Mouse (Mus musculus) myocyte (in vitro differentiated cells): Measurements from ENCODE around the gene Mink1. TPM values are rescaled to one million over a fixed set of nuclear protein-coding genes. Genes with fewer than 3 reads are reported as not detected.

Source experiments
- H3K27me3 ChIP-seq: one replicate; pipeline ENCODE4 v1.6.1; 2011; ENCODE audit not compliant: control insufficient read depth, insufficient read depth, insufficient read length
- H3K36me3 ChIP-seq: one replicate; pipeline ENCODE4 v1.6.1; 2011; ENCODE audit not compliant: control insufficient read depth, insufficient read depth
- H3K4me2 ChIP-seq: one replicate; pipeline ENCODE4 v1.6.1; 2011; ENCODE audit warnings: low read depth, control low read depth
- H3K4me3 ChIP-seq: one replicate; pipeline ENCODE4 v1.5.1; 2011; ENCODE audit warnings: mild to moderate bottlenecking, control low read depth, moderate library complexity
- H3K79me2 ChIP-seq: one replicate; pipeline ENCODE4 v1.6.1; 2011; ENCODE audit not compliant: control insufficient read depth, insufficient read depth
- H3ac ChIP-seq: one replicate; pipeline ENCODE4 v1.6.1; 2011; ENCODE audit not compliant: control insufficient read depth, insufficient read length
- CEBPB ChIP-seq: IDR thresholded peaks from 2 replicates; pipeline ENCODE4 v1.6.1; 2011; ENCODE audit warnings: mild to moderate bottlenecking, moderate library complexity; ENCODE audit not compliant: poor library complexity, insufficient read depth, severe bottlenecking
- E2F4 ChIP-seq: IDR thresholded peaks from one replicate; pipeline ENCODE4 v1.6.1; 2011; ENCODE audit warnings: mild to moderate bottlenecking, control low read depth, moderate library complexity; ENCODE audit not compliant: insufficient read depth
- MAX ChIP-seq: IDR thresholded peaks from one replicate; pipeline ENCODE4 v1.6.1; 2011; ENCODE audit warnings: low read depth, mild to moderate bottlenecking, control low read depth
- MYOD1 ChIP-seq, 3 experiments: IDR thresholded peaks; one replicate each; pipeline ENCODE4 v1.6.1; 2011; ENCODE audit warnings: control low read depth in 2 of 3, low read depth in 2 of 3, mild to moderate bottlenecking in 2 of 3, moderate library complexity in 1 of 3; ENCODE audit not compliant: insufficient read length in 2 of 3, control insufficient read depth in 1 of 3
- MYOG ChIP-seq, 3 experiments: IDR thresholded peaks; one replicate each; pipeline ENCODE4 v1.6.1; 2011; ENCODE audit warnings: control low read depth in 2 of 3, low read depth in 2 of 3, mild to moderate bottlenecking in 2 of 3; ENCODE audit not compliant: insufficient read length in 2 of 3, control insufficient read depth in 1 of 3, insufficient read depth in 1 of 3
- POLR2A ChIP-seq: IDR thresholded peaks from one replicate; pipeline ENCODE4 v1.6.1; 2011; ENCODE audit warnings: low read depth, mild to moderate bottlenecking, control low read depth, moderate library complexity; ENCODE audit not compliant: insufficient read length
- POLR2AphosphoS2 ChIP-seq: IDR thresholded peaks from one replicate; pipeline ENCODE4 v1.6.1; 2011; ENCODE audit warnings: low read depth, control low read depth; ENCODE audit not compliant: insufficient read length
- REST ChIP-seq: IDR thresholded peaks from one replicate; pipeline ENCODE4 v1.6.1; 2011; ENCODE audit warnings: mild to moderate bottlenecking, control low read depth, moderate library complexity; ENCODE audit not compliant: insufficient read depth, insufficient read length
- SRF ChIP-seq: IDR thresholded peaks from one replicate; pipeline ENCODE4 v1.6.1; 2011; ENCODE audit warnings: low read depth; ENCODE audit not compliant: control insufficient read depth, insufficient read length
- TCF12 ChIP-seq: IDR thresholded peaks from one replicate; pipeline ENCODE4 v1.6.1; 2011; ENCODE audit warnings: mild to moderate bottlenecking, control low read depth; ENCODE audit not compliant: poor library complexity, insufficient read depth, severe bottlenecking
- TCF3 ChIP-seq: IDR thresholded peaks from one replicate; pipeline ENCODE4 v1.6.1; 2011; ENCODE audit warnings: low read depth, control low read depth; ENCODE audit not compliant: insufficient read length
- USF1 ChIP-seq: IDR thresholded peaks from one replicate; pipeline ENCODE4 v1.6.1; 2011; ENCODE audit warnings: low read depth, mild to moderate bottlenecking, control low read depth, moderate library complexity
- polyA plus RNA-seq: library from polyadenylated mRNA; unstranded; fragments of >200 nt; fragmentation: generic; extraction: Trizol; gene quantifications from one replicate; pipeline ENCODE4 v1.2.1, GENCODE M21; 2012; ENCODE audit warnings: missing spikeins

Mink1 gene
- polyA plus RNA-seq, 1 experiment: 34.4 TPM

DNA sequence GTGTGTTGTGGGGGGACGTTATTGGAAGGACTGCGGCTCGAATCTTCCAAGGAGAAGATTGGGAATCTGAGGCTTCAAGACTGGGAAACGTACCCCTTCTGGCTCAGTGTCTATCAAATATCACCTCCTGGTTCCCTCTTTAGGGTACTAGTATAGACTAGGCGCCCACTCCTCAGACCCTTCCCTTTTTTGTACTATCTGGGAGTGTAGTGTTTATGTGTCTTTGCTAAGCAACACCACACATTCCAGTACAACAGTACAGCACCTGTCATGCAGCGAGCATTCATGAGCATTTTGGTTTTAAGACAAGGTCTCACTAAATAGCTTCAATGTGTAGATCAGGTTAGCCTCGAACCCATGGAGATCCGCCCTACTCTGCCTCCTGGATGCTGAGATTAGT lies 11.2 kb upstream of the Mink1 start:
- TF ChIP-seq E2F4 (no peak), MYOD1 (IDR thresholded peaks at IDR 0.05; ENCODE audit: control insufficient read depth in 1 of 3, insufficient read length in 2 of 3, low read depth in 2 of 3) (no peak), MYOG (IDR thresholded peaks at IDR 0.05; ENCODE audit: control insufficient read depth in 1 of 3, insufficient read depth in 1 of 3, insufficient read length in 2 of 3, low read depth in 2 of 3) (no peak), USF1 (no peak)
- no peak overlapping the region for H3K4me3 ChIP-seq
- no peak overlapping the region for H3K4me2 ChIP-seq

DNA sequence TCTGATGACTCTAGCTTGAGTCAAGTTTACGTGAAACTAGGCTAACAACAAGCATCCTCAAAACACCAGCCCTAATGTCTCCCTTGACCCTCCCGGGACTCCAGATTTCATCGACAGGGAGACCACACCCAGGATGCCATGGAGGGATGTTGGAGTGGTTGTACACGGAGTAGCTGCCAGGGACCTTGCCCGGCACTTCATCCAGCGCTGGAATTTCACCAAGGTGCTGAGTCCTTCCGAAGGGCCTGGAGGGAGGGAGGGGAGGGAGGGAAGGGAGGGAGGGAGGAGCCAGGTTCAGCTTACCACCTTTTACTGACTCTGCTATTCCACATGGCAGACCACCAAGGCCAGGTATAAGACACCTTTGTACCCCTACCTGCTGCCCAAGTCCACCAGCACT lies 8.7 kb upstream of the Mink1 start:
- Histone ChIP-seq H3K36me3 (no peaks in the 10 kb centered on the region), H3K27me3 (no peaks in the 10 kb centered on the region), H3K4me3 (no peak overlapping the region), H3ac (no peak overlapping the region), H3K79me2 (no peaks in the 10 kb centered on the region), H3K4me2 (no peak overlapping the region)
- no peak for TF ChIP-seq TCF12
- TF ChIP-seq POLR2AphosphoS2: no peak
- TF ChIP-seq REST: no peak

More for the DNA sequence above, 11.2 kb upstream of the Mink1 start:
- H3K79me2 ChIP-seq: no peaks in the 10 kb centered on the region
- H3ac ChIP-seq: no peak overlapping the region
- no peaks in the 10 kb centered on the region for H3K36me3 ChIP-seq
- no peaks in the 10 kb centered on the region for H3K27me3 ChIP-seq

DNA sequence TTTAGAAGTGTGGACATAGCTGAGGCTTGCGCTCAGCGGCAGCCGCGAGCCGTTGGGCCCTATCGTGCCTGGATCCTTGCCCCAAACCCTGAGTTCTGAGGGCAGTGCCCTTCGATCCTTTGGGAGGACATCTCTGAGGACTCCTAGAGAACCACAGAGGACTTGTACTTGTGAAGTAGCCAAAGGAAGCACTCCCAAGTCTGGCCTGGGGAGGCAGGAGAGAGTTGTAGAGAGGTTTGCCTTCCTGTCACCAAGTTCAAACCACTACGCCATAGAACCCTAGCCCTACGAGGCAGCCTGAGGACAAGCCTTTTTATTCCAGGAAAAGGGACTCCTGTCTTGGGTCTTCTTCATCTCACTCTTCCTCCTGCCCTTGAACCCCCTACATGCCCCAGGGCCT lies 5.1 kb upstream of the Mink1 start:
- H3K4me3 ChIP-seq: no peak overlapping the region
- H3ac ChIP-seq: no peak overlapping the region
- no peaks in the 10 kb centered on the region for H3K36me3 ChIP-seq
- H3K27me3 ChIP-seq: no peaks in the 10 kb centered on the region
- no peak for TF ChIP-seq CEBPB
- TF ChIP-seq TCF12: no peak
- no peak for TF ChIP-seq POLR2AphosphoS2
- TF ChIP-seq MYOD1 (IDR thresholded peaks at IDR 0.05; ENCODE audit: control insufficient read depth in 1 of 3, insufficient read length in 2 of 3, low read depth in 2 of 3): no peak
- TF ChIP-seq USF1: no peak
- TF ChIP-seq MYOG (IDR thresholded peaks at IDR 0.05; ENCODE audit: control insufficient read depth in 1 of 3, insufficient read depth in 1 of 3, insufficient read length in 2 of 3, low read depth in 2 of 3): no peak
- no peak for TF ChIP-seq REST
- no peak for TF ChIP-seq SRF
- no peak for TF ChIP-seq TCF3
- no peak for TF ChIP-seq E2F4
- TF ChIP-seq POLR2A: no peak
- TF ChIP-seq MAX: no peak
- no peak overlapping the region for H3K4me2 ChIP-seq
- no peaks in the 10 kb centered on the region for H3K79me2 ChIP-seq

DNA sequence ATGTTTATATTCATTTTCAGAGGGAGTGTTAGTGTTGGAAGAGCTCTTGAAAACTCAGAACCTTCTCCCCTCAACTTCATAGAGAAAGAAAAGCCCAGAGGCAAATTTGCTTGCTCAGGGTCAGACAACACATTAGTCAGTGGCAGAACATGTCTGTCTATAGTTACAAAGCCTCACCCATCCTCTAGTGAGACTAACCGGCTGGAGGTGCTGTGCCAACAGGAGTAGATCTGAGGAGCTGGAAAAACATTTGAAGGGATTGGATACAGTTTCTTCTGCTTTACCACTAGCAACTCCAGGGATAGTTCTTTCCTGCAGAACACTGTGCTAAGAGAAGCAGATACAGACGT lies 769 bp upstream of the Mink1 start:
- peak overlapping the region; percentile 72 for H3K4me3 ChIP-seq
- H3K4me2 ChIP-seq: peak overlapping the region; percentile 94
- peak overlapping the region; percentile 97 for H3ac ChIP-seq
- TF ChIP-seq E2F4: no peak
- TF ChIP-seq USF1: no peak
- no peak for TF ChIP-seq SRF
- TF ChIP-seq REST: no peak
- TF ChIP-seq MYOD1 (IDR thresholded peaks at IDR 0.05; ENCODE audit: control insufficient read depth in 1 of 3, insufficient read length in 2 of 3, low read depth in 2 of 3): no peak
- TF ChIP-seq MAX: no peak
- TF ChIP-seq POLR2A: no peak
- no peak for TF ChIP-seq TCF3
- TF ChIP-seq TCF12: no peak
- TF ChIP-seq CEBPB: no peak
- TF ChIP-seq MYOG (IDR thresholded peaks at IDR 0.05; ENCODE audit: control insufficient read depth in 1 of 3, insufficient read depth in 1 of 3, insufficient read length in 2 of 3, low read depth in 2 of 3): no peak
- no peak for TF ChIP-seq POLR2AphosphoS2
- no peaks in the 10 kb centered on the region for H3K36me3 ChIP-seq
- H3K79me2 ChIP-seq: peaks cover 36% of the 10 kb centered on the region
- H3K27me3 ChIP-seq: no peaks in the 10 kb centered on the region

DNA sequence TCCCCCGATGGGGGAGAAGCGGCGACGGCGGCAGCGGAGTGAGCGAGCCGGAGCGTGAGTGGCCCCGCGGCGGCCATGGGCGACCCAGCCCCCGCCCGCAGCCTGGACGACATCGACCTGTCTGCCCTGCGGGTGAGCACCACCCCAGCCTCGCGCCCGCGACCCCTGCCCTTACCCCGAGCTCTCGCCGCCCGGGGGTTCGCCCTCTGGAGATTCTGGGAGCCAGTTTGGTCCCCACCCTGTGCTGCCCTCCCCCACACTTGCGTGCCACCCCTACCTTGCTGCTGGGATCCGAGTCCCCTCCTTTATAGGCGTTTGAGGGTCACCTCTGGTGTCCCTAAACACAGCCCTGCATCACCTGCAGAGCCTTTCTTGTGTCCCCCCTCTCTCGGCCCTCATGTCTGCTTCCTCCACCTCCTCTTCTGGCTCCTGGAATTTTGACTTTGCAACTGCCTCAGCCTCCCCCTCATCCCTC lies 351 bp downstream of the Mink1 start:
- H3K79me2 ChIP-seq: peaks cover 47% of the 10 kb centered on the region
- peak overlapping the region; percentile 97 for H3ac ChIP-seq
- H3K4me2 ChIP-seq: peak overlapping the region; percentile 98
- no peaks in the 10 kb centered on the region for H3K36me3 ChIP-seq
- TF ChIP-seq MYOG (IDR thresholded peaks at IDR 0.05; ENCODE audit: control insufficient read depth in 1 of 3, insufficient read depth in 1 of 3, insufficient read length in 2 of 3, low read depth in 2 of 3): no peak
- TF ChIP-seq CEBPB: no peak
- no peak for TF ChIP-seq POLR2A
- no peak for TF ChIP-seq POLR2AphosphoS2
- TF ChIP-seq SRF: no peak
- TF ChIP-seq REST: no peak
- TF ChIP-seq MAX: no peak
- no peak for TF ChIP-seq TCF12
- H3K27me3 ChIP-seq: no peaks in the 10 kb centered on the region
- H3K4me3 ChIP-seq: peak overlapping the region; percentile 72
